Comparison of ENCODE assay signal across 8 mouse cellular contexts in the genomic region with DNA sequence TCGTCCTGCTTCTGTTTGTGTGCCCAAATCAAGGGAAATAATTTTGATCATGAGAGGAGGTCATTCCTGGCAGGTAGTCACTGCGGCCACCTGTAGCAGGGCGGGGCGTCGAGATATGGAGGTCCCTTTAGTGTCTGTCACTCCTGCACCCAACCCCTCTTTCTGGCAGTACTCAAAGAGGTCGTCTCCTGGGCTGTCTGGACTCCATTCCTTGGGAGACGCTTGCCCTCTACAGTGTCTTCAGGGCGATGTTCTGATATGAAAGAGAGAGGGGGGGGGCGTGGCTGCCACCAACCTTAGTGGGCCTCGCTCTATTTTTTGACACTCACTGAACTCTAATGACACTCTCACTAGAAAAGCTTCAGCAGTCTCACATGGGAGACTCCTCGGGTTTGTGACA. TPM values are rescaled to one million over a fixed set of nuclear protein-coding genes. Genes with fewer than 3 reads are reported as not detected.
DNase-seq lines count a peak whose midpoint lies in the region; ATAC-seq and TF ChIP-seq lines count a peak whose summit lies in the region.

No protein-coding gene starts in this region.

- peak overlapping the region; percentile 75 for H3K4me3 ChIP-seq in heart, embryonic 10.5 days
- H3K4me3 ChIP-seq in CH12.LX (replicated peaks in 1 of 3; ENCODE audit: low read depth in 2 of 3, low read length in 2 of 3, poor library complexity in 1 of 3), result peak overlapping the region; percentile 64 to 96 (median 75)
- peak overlapping the region; percentile 67 for H3K4me3 ChIP-seq in forebrain, embryonic 12.5 days (replicated peaks)
- peak overlapping the region; percentile 68 for H3K4me3 ChIP-seq in liver, embryonic 13.5 days (replicated peaks)

- peaks cover 23% of the 10 kb centered on the region for H3K4me1 ChIP-seq in heart, embryonic 10.5 days
- H3K4me1 ChIP-seq in CH12.LX (ENCODE audit: control insufficient read depth in 1 of 2, insufficient read depth in 2 of 2), result peaks cover 5 to 47% of the 10 kb centered on the region in 2 experiments
- H3K4me1 ChIP-seq in forebrain, embryonic 12.5 days, result peaks cover 41% of the 10 kb centered on the region
- H3K4me1 ChIP-seq in liver, embryonic 13.5 days (replicated peaks), result peaks cover 32% of the 10 kb centered on the region

- intact Hi-C loops in heart, postnatal 14 days (cut with DNase I), result no loop called here

- in situ Hi-C loops in CH12.LX (cut with MboI; ENCODE audit: low pct_ligation_motif_present, low pct_unique_long_range_greater_than_20kb, low sequenced_read_pairs), result no loop called here

- peak overlapping the region; percentile 82 for H3K4me2 ChIP-seq in CH12.LX (ENCODE audit: insufficient read depth, low read depth, poor library complexity, severe bottlenecking)
- H3K4me2 ChIP-seq in forebrain, embryonic 12.5 days, result peak overlapping the region; percentile 91
- peak overlapping the region; percentile 95 for H3K4me2 ChIP-seq in liver, embryonic 13.5 days

- DNase-seq in heart, embryonic 10.5 days (ENCODE audit: low spot score), result no peak
- no peak for DNase-seq in heart, postnatal 14 days
- no peak for DNase-seq in CH12.LX (ENCODE audit: extremely low read depth)
- DNase-seq in liver, embryonic 13.5 days, result peak; percentile 9
- DNase-seq in layer of hippocampus, adult 8-10 months (ENCODE audit: low spot score in 2 of 2), result no peak
- DNase-seq in T-cell, adult 2 months (ENCODE audit: low spot score), result no peak
- DNase-seq in adrenal gland, postnatal 36 days, result no peak

- no peak for ATAC-seq in forebrain, embryonic 12.5 days (ENCODE audit: low FRiP score)
- no peak for ATAC-seq in liver, embryonic 13.5 days (ENCODE audit: low read depth)

- no peak for TF ChIP-seq POLR2A in CH12.LX (IDR thresholded peaks at IDR 0.05; ENCODE audit: low read depth, low read length)

- no peak for TF ChIP-seq CTCF in CH12.LX (conservative IDR thresholded peaks at IDR 0.05 in 1 of 2, IDR thresholded peaks at IDR 0.05 in 1 of 2; ENCODE audit: low read depth in 2 of 2, low read length in 2 of 2)

- H3K79me2 ChIP-seq in CH12.LX (replicated peaks; ENCODE audit: control insufficient read depth, extremely low read depth, insufficient read depth, poor library complexity, severe bottlenecking), result peaks cover 4% of the 10 kb centered on the region; the same call in 1 of the 2 replicates

- peak overlapping the region; percentile 56 for H3K9ac ChIP-seq in CH12.LX (ENCODE audit: insufficient read depth, low read depth)
- peak overlapping the region; percentile 65 for H3K9ac ChIP-seq in forebrain, embryonic 12.5 days
- H3K9ac ChIP-seq in liver, embryonic 13.5 days, result peak overlapping the region; percentile 80

- H3K36me3 ChIP-seq in heart, embryonic 10.5 days, result peaks cover 17% of the 10 kb centered on the region
- peaks cover 16 to 17% of the 10 kb centered on the region in 2 experiments for H3K36me3 ChIP-seq in CH12.LX (replicated peaks in 1 of 2; ENCODE audit: control insufficient read depth in 1 of 2, insufficient read depth in 1 of 2, low read length in 1 of 2)
- peaks cover 15% of the 10 kb centered on the region for H3K36me3 ChIP-seq in forebrain, embryonic 12.5 days (replicated peaks)
- H3K36me3 ChIP-seq in liver, embryonic 13.5 days, result peaks cover 20% of the 10 kb centered on the region

- dilution Hi-C loops in CH12.LX (cut with MboI; ENCODE audit: extremely low pct_ligation_motif_present, extremely low pct_unique_long_range_greater_than_20kb, low sequenced_read_pairs), result no loop called here

- TF ChIP-seq EP300 in CH12.LX (IDR thresholded peaks at IDR 0.05; ENCODE audit: low read length), result no peak

- H3K27ac ChIP-seq in heart, embryonic 10.5 days, result peak overlapping the region; percentile 97
- no peak overlapping the region for H3K27ac ChIP-seq in CH12.LX (ENCODE audit: insufficient read depth, low read depth)
- H3K27ac ChIP-seq in forebrain, embryonic 12.5 days, result 0 out of 2 replicates have a peak overlapping the region, but pooled peaks have one; percentile 89
- peak overlapping the region; percentile 76 for H3K27ac ChIP-seq in liver, embryonic 13.5 days

- 52% methylated on average over 11 of the region's 11 CpGs for WGBS in heart, embryonic 10.5 days
- WGBS in forebrain, embryonic 12.5 days, result 62% methylated on average over 11 of the region's 11 CpGs
- 40% methylated on average over 11 of the region's 11 CpGs for WGBS in liver, embryonic 13.5 days (ENCODE audit: insufficient replicate concordance)

- no peak for TF ChIP-seq RAD21 in CH12.LX (IDR thresholded peaks at IDR 0.05; ENCODE audit: low read depth, low read length)

- H3K9me3 ChIP-seq in heart, embryonic 10.5 days, result no peaks in the 10 kb centered on the region
- peaks cover 3% of the 10 kb centered on the region for H3K9me3 ChIP-seq in CH12.LX (replicated peaks; ENCODE audit: low read length)
- no peaks in the 10 kb centered on the region for H3K9me3 ChIP-seq in forebrain, embryonic 12.5 days
- no peaks in the 10 kb centered on the region for H3K9me3 ChIP-seq in liver, embryonic 13.5 days (replicated peaks)

- peaks cover 17% of the 10 kb centered on the region for H3K27me3 ChIP-seq in heart, embryonic 10.5 days (ENCODE audit: insufficient read depth, poor library complexity, severe bottlenecking)
- H3K27me3 ChIP-seq in CH12.LX (replicated peaks), result no peaks in the 10 kb centered on the region
- peaks cover 22% of the 10 kb centered on the region for H3K27me3 ChIP-seq in forebrain, embryonic 12.5 days
- H3K27me3 ChIP-seq in liver, embryonic 13.5 days, result no peaks in the 10 kb centered on the region

TF ChIP-seq in CH12.LX, 34 proteins besides CTCF, POLR2A, EP300 and RAD21:
- TF ChIP-seq GABPA (IDR thresholded peaks at IDR 0.05; ENCODE audit: insufficient replicate concordance, low read depth, low read length), result no peak
- TF ChIP-seq ZMIZ1 (IDR thresholded peaks at IDR 0.05; ENCODE audit: low read depth, low read length), result no peak
TF ChIP-seq in CH12.LX: peak in this region for 0.

RNA-seq across cellular contexts. Expression of a gene that starts 0.9 kb away (rescaled TPM):
- 5.3 and 5.7 TPM in 2 replicates for polyA plus RNA-seq in heart, embryonic 10.5 days (2016; fragmentation: Nextera tagmentation; extraction: Ambion mirVana)
- 10 to 100 TPM; 18.2 to 19.5 TPM for total RNA-seq in heart, postnatal 14 days (2021)
- total RNA-seq in CH12.LX (2012; rRNA removed) (8.7 and 10.1 TPM in 2 replicates), CH12.LX (2014; rRNA removed) (4.6 and 5.1 TPM in 2 replicates)
- 8.6 and 9.9 TPM in 2 replicates for polyA plus RNA-seq in CH12.LX (2012; ENCODE audit: insufficient read length, low read depth)
- polyA plus RNA-seq in forebrain, embryonic 12.5 days (2016; fragmentation: Nextera tagmentation; extraction: Ambion mirVana), result 24.7 and 25.2 TPM in 2 replicates
- polyA plus RNA-seq in liver, embryonic 13.5 days (2015; fragmentation: Nextera tagmentation; extraction: Ambion mirVana), result 0.99 and 1.4 TPM in 2 replicates
- 10 to 100 TPM; 53.6 to 65.2 (median 60.0) TPM for total RNA-seq in layer of hippocampus, adult 8-10 months (2022)
- total RNA-seq in adrenal gland, postnatal 36 days (2021), result 10 to 100 TPM; 20.4 to 24.1 TPM

RNA-seq across cellular contexts. Expression of a gene that starts 16.3 kb away (rescaled TPM):
- polyA plus RNA-seq in heart, embryonic 10.5 days (2016; fragmentation: Nextera tagmentation; extraction: Ambion mirVana), result 0.21 TPM in 1 of 2 replicates, not detected in the other
- not detected for total RNA-seq in heart, postnatal 14 days (2021)
- total RNA-seq in CH12.LX (2012; rRNA removed) (6.1 and 6.4 TPM in 2 replicates), CH12.LX (2014; rRNA removed) (11.9 and 17.3 TPM in 2 replicates)
- polyA plus RNA-seq in CH12.LX (2012; ENCODE audit: insufficient read length, low read depth), result 6.6 and 7.4 TPM in 2 replicates
- polyA plus RNA-seq in forebrain, embryonic 12.5 days (2016; fragmentation: Nextera tagmentation; extraction: Ambion mirVana), result not detected in 2 replicates
- polyA plus RNA-seq in liver, embryonic 13.5 days (2015; fragmentation: Nextera tagmentation; extraction: Ambion mirVana), result not detected in 2 replicates
- under 1 TPM in 1 of 4 experiments, not detected in 3; 0.41 TPM for total RNA-seq in layer of hippocampus, adult 8-10 months (2022)
- not detected for total RNA-seq in adrenal gland, postnatal 36 days (2021)

RNA-seq across cellular contexts. Expression of a gene that starts 16.5 kb away (rescaled TPM):
- 103 and 106 TPM in 2 replicates for polyA plus RNA-seq in heart, embryonic 10.5 days (2016; fragmentation: Nextera tagmentation; extraction: Ambion mirVana)
- 10 to 100 TPM; 23.8 to 26.3 TPM for total RNA-seq in heart, postnatal 14 days (2021)
- total RNA-seq in CH12.LX (2012; rRNA removed), result 128 and 136 TPM in 2 replicates
- 81.7 and 86.3 TPM in 2 replicates for total RNA-seq in CH12.LX (2014; rRNA removed)
- 148 and 162 TPM in 2 replicates for polyA plus RNA-seq in CH12.LX (2012; ENCODE audit: insufficient read length, low read depth)
- 105 and 107 TPM in 2 replicates for polyA plus RNA-seq in forebrain, embryonic 12.5 days (2016; fragmentation: Nextera tagmentation; extraction: Ambion mirVana)
- 48.3 and 51.6 TPM in 2 replicates for polyA plus RNA-seq in liver, embryonic 13.5 days (2015; fragmentation: Nextera tagmentation; extraction: Ambion mirVana)
- 10 to 100 TPM; 32.9 to 44.7 (median 41.3) TPM for total RNA-seq in layer of hippocampus, adult 8-10 months (2022)
- total RNA-seq in adrenal gland, postnatal 36 days (2021), result 10 to 100 TPM; 37.6 to 41.3 TPM

RNA-seq across cellular contexts. Expression of a gene that starts 17.3 kb away (rescaled TPM):
- 0.46 and 0.49 TPM in 2 replicates for polyA plus RNA-seq in heart, embryonic 10.5 days (2016; fragmentation: Nextera tagmentation; extraction: Ambion mirVana)
- not detected for total RNA-seq in heart, postnatal 14 days (2021)
- 0.08 and 0.17 TPM in 2 replicates for total RNA-seq in CH12.LX (2012; rRNA removed)
- not detected in 2 replicates for total RNA-seq in CH12.LX (2014; rRNA removed)
- 0.26 TPM in 1 of 2 replicates, not detected in the other for polyA plus RNA-seq in CH12.LX (2012; ENCODE audit: insufficient read length, low read depth)
- 1.6 and 1.7 TPM in 2 replicates for polyA plus RNA-seq in forebrain, embryonic 12.5 days (2016; fragmentation: Nextera tagmentation; extraction: Ambion mirVana)
- polyA plus RNA-seq in liver, embryonic 13.5 days (2015; fragmentation: Nextera tagmentation; extraction: Ambion mirVana), result not detected in 2 replicates
- total RNA-seq in layer of hippocampus, adult 8-10 months (2022), result not detected
- not detected for total RNA-seq in adrenal gland, postnatal 36 days (2021)

RNA-seq across cellular contexts. Expression of a gene that starts 22.8 kb away (rescaled TPM):
- polyA plus RNA-seq in heart, embryonic 10.5 days (2016; fragmentation: Nextera tagmentation; extraction: Ambion mirVana), result 41.9 and 61.3 TPM in 2 replicates
- 10 to 100 TPM; 13.8 to 14.7 TPM for total RNA-seq in heart, postnatal 14 days (2021)
- total RNA-seq in CH12.LX (2012; rRNA removed) (11.1 and 14.1 TPM in 2 replicates), CH12.LX (2014; rRNA removed) (16.0 and 20.4 TPM in 2 replicates)
- polyA plus RNA-seq in CH12.LX (2012; ENCODE audit: insufficient read length, low read depth), result 14.3 and 15.1 TPM in 2 replicates
- polyA plus RNA-seq in forebrain, embryonic 12.5 days (2016; fragmentation: Nextera tagmentation; extraction: Ambion mirVana), result 170 and 182 TPM in 2 replicates
- 7.0 and 8.3 TPM in 2 replicates for polyA plus RNA-seq in liver, embryonic 13.5 days (2015; fragmentation: Nextera tagmentation; extraction: Ambion mirVana)
- total RNA-seq in layer of hippocampus, adult 8-10 months (2022), result 10 to 100 TPM; 29.7 to 38.9 (median 34.5) TPM
- total RNA-seq in adrenal gland, postnatal 36 days (2021), result 1 to 10 TPM; 6.0 to 6.8 TPM

Comparison
In these comparisons a context has a peak if more than half of its experiments do, and no peak if none do; other contexts are left out.
1. RNA of a gene that starts 16.3 kb away (total RNA-seq): 6.1 to 17.3 TPM in CH12.LX; 0.41 TPM in layer of hippocampus, adult 8-10 months, not detected in heart, postnatal 14 days and not detected in adrenal gland, postnatal 36 days; every median in the first group is over 4 times any median in the second.
2. Peak in every context shown above with its lines, with median percentiles within 50 percentile points of each other: H3K4me3 ChIP-seq, H3K4me2 ChIP-seq and H3K9ac ChIP-seq.